ENCODE assay signal across 7 mouse cellular contexts in genomic region chr17:6742083-6743038, GRCm38 (mm10). TPM values are rescaled to one million over a fixed set of nuclear protein-coding genes. Genes with fewer than 3 reads are reported as not detected.
A peak's percentile ranks its signal among the peaks of the same experiment; 100 is the strongest.
DNase-seq lines count a peak whose midpoint lies in the region; ATAC-seq lines count a peak whose summit lies in the region.

No protein-coding gene starts in this region.

- no peak overlapping the region for H3K4me3 ChIP-seq in intestine, embryonic 15.5 days (replicated peaks)

- ATAC-seq in common myeloid progenitor, adult 5-6 weeks (replicated peaks; ENCODE audit: low read depth, poor library complexity, severe bottlenecking) = peak; percentile 23
- ATAC-seq in intestine, embryonic 15.5 days = peak; percentile 10; the same call in 1 of the 2 replicates

- H3K27me3 ChIP-seq in intestine, embryonic 15.5 days (replicated peaks) = no peaks in the 10 kb centered on the region

- DNase-seq in ovary, postnatal 36 days (ENCODE audit: low spot score) = peak; percentile 12
- DNase-seq in ovary, postnatal 14 days (ENCODE audit: low spot score) = no peak
- DNase-seq in gastrocnemius, postnatal 25 days = peak; percentile 41
- peak; percentile 83 for DNase-seq in lung, postnatal 10 days
- DNase-seq in yolk sac, embryonic 10.5 days (ENCODE audit: low spot score) = no peak

- peaks cover 22% of the 10 kb centered on the region for H3K36me3 ChIP-seq in intestine, embryonic 15.5 days

- H3K9me3 ChIP-seq in intestine, embryonic 15.5 days = no peaks in the 10 kb centered on the region

- H3K9ac ChIP-seq in intestine, embryonic 15.5 days = no peak overlapping the region

- H3K27ac ChIP-seq in intestine, embryonic 15.5 days = peak overlapping the region; percentile 42; the same call in 1 of the 2 replicates

- WGBS in intestine, embryonic 15.5 days = 57% methylated on average over 30 of the region's 33 CpGs

- H3K4me2 ChIP-seq in intestine, embryonic 15.5 days (replicated peaks) = 0 out of 2 replicates have a peak overlapping the region, but pooled peaks have one; percentile 17

- peaks cover 32% of the 10 kb centered on the region for H3K4me1 ChIP-seq in intestine, embryonic 15.5 days (replicated peaks)

RNA-seq across cellular contexts. Expression of gene Ezr, which starts 40.2 kb away (rescaled TPM):
- total RNA-seq in common myeloid progenitor, adult 5-6 weeks (2017) = 175 and 186 TPM in 2 replicates
- 1 to 10 TPM; 2.2 to 2.9 TPM for total RNA-seq in gastrocnemius, postnatal 25 days (2021)
- 232 and 235 TPM in 2 replicates for polyA plus RNA-seq in intestine, embryonic 15.5 days (2015; fragmentation: Nextera tagmentation; extraction: Ambion mirVana)

Comparison
In these comparisons a context has a peak if more than half of its experiments do, and no peak if none do; other contexts are left out.
1. DNase-seq: peak in ovary, postnatal 36 days (single experiment), gastrocnemius, postnatal 25 days (single experiment) and lung, postnatal 10 days (single experiment); none in ovary, postnatal 14 days (single experiment) and yolk sac, embryonic 10.5 days (single experiment).
2. RNA of gene Ezr, which starts 40.2 kb away (total RNA-seq): 175 to 186 TPM in common myeloid progenitor, adult 5-6 weeks; 2.2 to 2.9 TPM in gastrocnemius, postnatal 25 days; every median in the first group is over 10 times any median in the second.